21 mouse cellular contexts compared by ENCODE assay signal in the genomic region with DNA sequence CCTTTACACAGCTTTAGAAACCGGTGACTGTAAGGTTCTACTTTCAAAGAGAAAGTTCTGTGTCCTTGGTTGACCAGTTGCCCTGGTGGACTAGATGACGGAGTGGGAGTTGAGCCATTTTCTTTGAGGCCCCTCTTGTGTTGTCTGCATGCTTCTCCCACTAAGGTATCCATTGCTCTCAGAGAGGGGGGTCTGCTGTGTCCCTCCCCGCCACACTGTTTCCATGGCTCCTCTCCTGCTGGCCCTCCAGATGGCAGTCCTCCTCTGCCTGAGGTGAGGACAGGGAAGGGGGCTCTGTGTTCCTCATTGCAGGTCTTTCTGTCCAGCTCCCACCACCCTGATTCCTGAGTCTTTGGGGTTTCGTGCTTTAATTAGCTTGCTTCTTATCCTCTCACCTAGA.
DNase-seq lines count a peak whose midpoint lies in the region; ATAC-seq and TF ChIP-seq lines count a peak whose summit lies in the region.
"Had no signal": no experiment of that assay in that cellular context is flagged by ENCODE, and none has a peak within 500 bp of the region (broad histone marks: within the 10 kb centered on the region; RNA-seq: fewer than 3 reads in every experiment).

No protein-coding gene starts in this region.

- H3K4me3 ChIP-seq in embryonic facial prominence, embryonic 12.5 days = no peak overlapping the region
- H3K4me3 ChIP-seq in embryonic facial prominence, embryonic 10.5 days = no peak overlapping the region
- H3K4me3 ChIP-seq in intestine, embryonic 15.5 days (replicated peaks) = no peak overlapping the region
- H3K4me3 ChIP-seq in intestine, postnatal 0 days (ENCODE audit: low read depth, low read length) = no peak overlapping the region
- no peak overlapping the region for H3K4me3 ChIP-seq in stomach, embryonic 15.5 days (replicated peaks)
- H3K4me3 ChIP-seq in stomach, postnatal 0 days (ENCODE audit: low read depth, low read length) = no peak overlapping the region
- H3K4me3 ChIP-seq: embryonic facial prominence, embryonic 13.5 days; forebrain, embryonic 15.5 days; limb, embryonic 13.5 days had no signal

- no peak for DNase-seq in embryonic facial prominence, embryonic 10.5 days (ENCODE audit: low spot score)
- DNase-seq in left cerebral cortex, postnatal 4 days = peak; percentile 40
- DNase-seq in left cerebral cortex, postnatal 36 days (ENCODE audit: low spot score in 2 of 2) = no peak
- DNase-seq in stomach, postnatal 0 days (ENCODE audit: low spot score) = no peak
- DNase-seq: adrenal gland, adult 8-10 months; cerebellum, adult 9-10 months; gastrocnemius, postnatal 36 days; kidney, postnatal 25 days; midbrain, embryonic 14.5 days; right cerebral cortex, postnatal 4 days; thymus, postnatal 14 days had no signal

- no peak for TF ChIP-seq EP300 in stomach, postnatal 0 days (optimal IDR thresholded peaks at IDR 0.05)

- ATAC-seq in embryonic facial prominence, embryonic 12.5 days (ENCODE audit: insufficient number of reproducible peaks, insufficient read depth, low FRiP score, low TSS enrichment) = no peak
- no peak for ATAC-seq in intestine, embryonic 15.5 days
- ATAC-seq in intestine, postnatal 0 days = no peak
- ATAC-seq in stomach, embryonic 15.5 days (ENCODE audit: insufficient read depth, low FRiP score, low read depth) = no peak
- ATAC-seq in stomach, postnatal 0 days (ENCODE audit: low FRiP score, low TSS enrichment) = no peak
- ATAC-seq: CD4-positive, CD25-positive, alpha-beta regulatory T cell, adult 4 months; forebrain, embryonic 15.5 days; Patski had no signal

- no peaks in the 10 kb centered on the region for H3K36me3 ChIP-seq in embryonic facial prominence, embryonic 12.5 days
- H3K36me3 ChIP-seq in embryonic facial prominence, embryonic 10.5 days (replicated peaks) = peaks cover 15% of the 10 kb centered on the region
- H3K36me3 ChIP-seq in intestine, embryonic 15.5 days = no peaks in the 10 kb centered on the region; the same call in 1 of the 2 replicates
- H3K36me3 ChIP-seq in intestine, postnatal 0 days (ENCODE audit: control insufficient read depth, insufficient read depth) = no peaks in the 10 kb centered on the region
- no peaks in the 10 kb centered on the region for H3K36me3 ChIP-seq in stomach, embryonic 15.5 days
- no peaks in the 10 kb centered on the region for H3K36me3 ChIP-seq in stomach, postnatal 0 days (ENCODE audit: control insufficient read depth, insufficient read depth, low read length)
- H3K36me3 ChIP-seq: forebrain, embryonic 15.5 days; limb, embryonic 13.5 days had no signal

- H3K27me3 ChIP-seq in embryonic facial prominence, embryonic 12.5 days = no peaks in the 10 kb centered on the region
- H3K27me3 ChIP-seq in embryonic facial prominence, embryonic 10.5 days (replicated peaks; ENCODE audit: low read depth, poor library complexity, severe bottlenecking) = no peaks in the 10 kb centered on the region
- H3K27me3 ChIP-seq in intestine, embryonic 15.5 days (replicated peaks) = no peaks in the 10 kb centered on the region
- H3K27me3 ChIP-seq in intestine, postnatal 0 days (replicated peaks; ENCODE audit: control insufficient read depth, insufficient read depth, low read length) = no peaks in the 10 kb centered on the region
- no peaks in the 10 kb centered on the region for H3K27me3 ChIP-seq in stomach, embryonic 15.5 days (replicated peaks)
- H3K27me3 ChIP-seq in stomach, postnatal 0 days (ENCODE audit: control insufficient read depth, insufficient read depth, low read length) = no peaks in the 10 kb centered on the region
- H3K27me3 ChIP-seq: embryonic facial prominence, embryonic 13.5 days; forebrain, embryonic 15.5 days; limb, embryonic 13.5 days; megakaryocyte, embryonic 14.5 days; Patski had no signal

- H3K9ac ChIP-seq in embryonic facial prominence, embryonic 12.5 days = peak overlapping the region; percentile 10; the same call in 1 of the 2 replicates
- no peak overlapping the region for H3K9ac ChIP-seq in intestine, embryonic 15.5 days
- H3K9ac ChIP-seq in intestine, postnatal 0 days (ENCODE audit: low read depth, low read length) = no peak overlapping the region
- no peak overlapping the region for H3K9ac ChIP-seq in stomach, embryonic 15.5 days
- no peak overlapping the region for H3K9ac ChIP-seq in stomach, postnatal 0 days (ENCODE audit: low read length)
- H3K9ac ChIP-seq: forebrain, embryonic 15.5 days had no signal

- TF ChIP-seq CTCF in intestine, postnatal 0 days (IDR thresholded peaks at IDR 0.05; ENCODE audit: low read depth) = no peak
- TF ChIP-seq CTCF in stomach, postnatal 0 days (IDR thresholded peaks at IDR 0.05; ENCODE audit: low read depth) = no peak

- 0 out of 2 replicates have a peak overlapping the region, but pooled peaks have one; percentile 17 for H3K27ac ChIP-seq in embryonic facial prominence, embryonic 12.5 days
- H3K27ac ChIP-seq in embryonic facial prominence, embryonic 10.5 days (replicated peaks) = no peak overlapping the region
- 0 out of 2 replicates have a peak overlapping the region, but pooled peaks have one; percentile 78 for H3K27ac ChIP-seq in intestine, embryonic 15.5 days
- H3K27ac ChIP-seq in intestine, postnatal 0 days (ENCODE audit: low read depth, low read length) = no peak overlapping the region
- H3K27ac ChIP-seq in stomach, embryonic 15.5 days = peak overlapping the region; percentile 26; the same call in 1 of the 2 replicates
- H3K27ac ChIP-seq in stomach, postnatal 0 days (replicated peaks) = no peak overlapping the region
- H3K27ac ChIP-seq: forebrain, embryonic 15.5 days; limb, embryonic 13.5 days had no signal

- H3K4me2 ChIP-seq in embryonic facial prominence, embryonic 12.5 days (replicated peaks) = no peak overlapping the region
- H3K4me2 ChIP-seq in intestine, embryonic 15.5 days (replicated peaks) = no peak overlapping the region
- no peak overlapping the region for H3K4me2 ChIP-seq in intestine, postnatal 0 days (replicated peaks; ENCODE audit: low read depth)
- H3K4me2 ChIP-seq in stomach, embryonic 15.5 days = no peak overlapping the region
- H3K4me2 ChIP-seq in stomach, postnatal 0 days (replicated peaks; ENCODE audit: low read depth) = no peak overlapping the region
- H3K4me2 ChIP-seq: embryonic facial prominence, embryonic 13.5 days; forebrain, embryonic 15.5 days had no signal

- intact Hi-C loops in left cerebral cortex, postnatal 4 days (cut with DNase I) = no loop called here
- intact Hi-C loops in left cerebral cortex, postnatal 36 days (cut with DNase I) = no loop called here

- H3K4me1 ChIP-seq in embryonic facial prominence, embryonic 12.5 days = peaks cover 65% of the 10 kb centered on the region
- H3K4me1 ChIP-seq in embryonic facial prominence, embryonic 10.5 days = peaks cover 77% of the 10 kb centered on the region
- H3K4me1 ChIP-seq in intestine, embryonic 15.5 days (replicated peaks) = peaks cover 63% of the 10 kb centered on the region
- H3K4me1 ChIP-seq in intestine, postnatal 0 days (replicated peaks; ENCODE audit: control insufficient read depth, insufficient read depth, low read length) = peaks cover 28% of the 10 kb centered on the region; the same call in 1 of the 2 replicates
- H3K4me1 ChIP-seq in stomach, embryonic 15.5 days = peaks cover 64% of the 10 kb centered on the region
- H3K4me1 ChIP-seq in stomach, postnatal 0 days (replicated peaks; ENCODE audit: control insufficient read depth, insufficient read depth) = peaks cover 27% of the 10 kb centered on the region

- WGBS in embryonic facial prominence, embryonic 12.5 days = 68% methylated on average over 4 of the region's 4 CpGs
- 73% methylated on average over 4 of the region's 4 CpGs for WGBS in embryonic facial prominence, embryonic 10.5 days
- 72% methylated on average over 4 of the region's 4 CpGs for WGBS in intestine, embryonic 15.5 days
- WGBS in intestine, postnatal 0 days = 73% methylated on average over 4 of the region's 4 CpGs
- 61% methylated on average over 4 of the region's 4 CpGs for WGBS in stomach, embryonic 15.5 days
- 68% methylated on average over 4 of the region's 4 CpGs for WGBS in stomach, postnatal 0 days

- no peaks in the 10 kb centered on the region for H3K9me3 ChIP-seq in embryonic facial prominence, embryonic 12.5 days
- no peaks in the 10 kb centered on the region for H3K9me3 ChIP-seq in embryonic facial prominence, embryonic 10.5 days
- H3K9me3 ChIP-seq in intestine, embryonic 15.5 days = no peaks in the 10 kb centered on the region
- H3K9me3 ChIP-seq in intestine, postnatal 0 days (ENCODE audit: control insufficient read depth) = no peaks in the 10 kb centered on the region
- no peaks in the 10 kb centered on the region for H3K9me3 ChIP-seq in stomach, embryonic 15.5 days
- no peaks in the 10 kb centered on the region for H3K9me3 ChIP-seq in stomach, postnatal 0 days (ENCODE audit: control insufficient read depth, low read length)
- H3K9me3 ChIP-seq: embryonic facial prominence, embryonic 13.5 days; forebrain, embryonic 15.5 days; limb, embryonic 13.5 days; megakaryocyte, embryonic 14.5 days had no signal

Comparison
In these comparisons a context has a peak if more than half of its experiments do, and no peak if none do; other contexts are left out.
1. H3K27ac ChIP-seq: peak in embryonic facial prominence, embryonic 12.5 days (single experiment), intestine, embryonic 15.5 days (single experiment) and stomach, embryonic 15.5 days (single experiment); none in embryonic facial prominence, embryonic 10.5 days (single experiment), intestine, postnatal 0 days (single experiment) and stomach, postnatal 0 days (single experiment).